Mouse (Mus musculus) layer of hippocampus, postnatal 10 days (tissue): ENCODE measurements around the gene Tfcp2l1. TPM values are rescaled to one million over a fixed set of nuclear protein-coding genes. Genes with fewer than 3 reads are reported as not detected.
A peak's percentile ranks its signal among the peaks of the same experiment; 100 is the strongest.
"Not testable (repeated sequence)": the region's sequence is repeated elsewhere in the genome, so short reads cannot be mapped to it uniquely, and the experiment has no call there.

Experiments used
- DNase-seq, 2 experiments: peaks; one replicate each; pipeline ENCODE4 v3.0.0; 2021; ENCODE audit warnings: low spot score in 2 of 2
- long read RNA-seq: library from polyadenylated mRNA; stranded (forward); transcript quantifications from one replicate; pipeline ENCODE4 v2.0.0, GENCODE M21; 2023
- total RNA-seq, 2 experiments: library from RNA; stranded (reverse); gene quantifications; 2 replicates each; pipeline ENCODE4 v1.2.3; 2021

Gene Tfcp2l1
- 1 to 10 TPM; 1.0 to 1.5 TPM for total RNA-seq
- long read RNA-seq, partial matches to known transcripts = 0 of 1 reads
- long read RNA-seq, other reads (novel, unspliced or antisense) = 1 of 1 reads

DNA sequence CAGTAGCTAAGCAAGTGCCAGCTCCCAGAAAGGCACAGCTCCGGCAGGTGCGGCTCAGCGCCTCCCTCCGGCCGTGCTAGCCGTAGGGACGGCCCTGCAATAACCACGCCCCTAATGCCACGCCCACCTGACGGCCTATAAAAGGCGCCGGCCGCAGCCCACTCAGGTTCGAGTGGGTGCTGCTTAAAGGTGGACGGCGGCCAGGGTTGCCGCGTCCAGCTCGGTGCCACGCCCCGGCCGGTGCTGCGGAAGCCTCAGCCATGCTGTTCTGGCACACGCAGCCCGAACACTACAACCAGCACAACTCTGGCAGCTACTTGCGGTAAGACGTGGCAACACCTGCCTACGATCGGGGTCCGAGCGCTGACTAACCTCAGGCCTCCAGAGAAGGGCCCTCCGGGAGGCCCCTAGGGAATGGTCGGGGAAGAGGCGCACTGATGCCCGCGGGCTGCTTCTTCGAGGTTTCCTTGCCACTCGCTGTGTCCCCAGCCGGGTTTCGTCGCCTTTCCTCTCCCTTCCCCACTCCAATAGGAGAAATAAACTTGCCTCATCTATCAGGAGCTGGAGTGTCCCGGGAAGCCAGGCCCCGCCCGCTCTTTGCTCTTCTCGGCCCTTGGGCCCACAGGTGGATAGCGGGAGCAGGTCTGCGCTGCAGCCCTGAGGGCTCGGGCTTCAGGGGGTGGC, at the start of gene Tfcp2l1:
Gene Tfcp2l1 (plus strand): TSS at position 165 of the 684 bp plus-strand sequence.
- DNase-seq = peak; percentile 40 to 63

DNA sequence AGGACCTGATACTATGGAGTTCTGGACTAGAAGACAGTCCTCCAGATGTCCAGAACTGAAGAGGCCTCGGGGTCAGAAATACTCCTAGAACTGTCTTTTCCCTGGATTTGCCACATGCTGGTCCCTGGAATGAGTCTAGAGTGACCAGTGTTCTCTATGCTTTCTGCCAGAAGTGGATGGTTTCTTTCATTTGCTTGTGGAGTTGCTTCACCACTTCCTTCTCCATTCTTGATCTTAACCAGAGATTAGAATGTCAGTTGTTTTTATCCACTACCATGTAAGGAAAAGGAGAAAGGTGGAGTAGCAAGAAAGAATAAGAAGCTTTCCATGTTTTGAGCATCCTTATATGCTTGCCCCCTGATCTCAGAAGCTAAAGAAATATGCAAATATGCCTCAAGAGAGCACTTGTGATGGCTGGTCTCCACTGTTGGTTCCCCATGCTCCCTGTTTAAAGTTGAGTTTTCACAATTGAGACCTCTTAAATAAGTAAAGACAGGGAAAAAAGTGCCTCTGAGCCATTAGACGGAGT, 47.5 kb upstream of the Tfcp2l1 start:
- no peak for DNase-seq

DNA sequence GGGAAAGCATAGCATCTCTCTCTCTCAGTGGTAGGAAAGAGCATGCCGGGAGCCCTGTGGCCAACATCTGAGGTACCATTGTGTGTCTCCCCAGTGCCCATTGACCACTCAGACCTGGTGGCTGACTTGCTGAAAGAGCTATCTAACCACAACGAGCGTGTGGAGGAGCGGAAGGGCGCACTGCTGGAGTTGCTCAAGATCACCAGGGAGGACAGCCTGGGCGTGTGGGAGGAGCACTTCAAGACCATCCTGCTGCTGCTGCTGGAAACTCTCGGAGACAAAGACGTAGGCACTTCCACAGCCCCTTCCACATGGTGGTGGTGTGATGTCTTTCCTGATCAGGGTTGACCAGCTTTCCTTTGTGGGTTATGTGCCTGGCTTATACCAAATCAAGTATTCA, 46.6 kb upstream of the Tfcp2l1 start:
- DNase-seq = no peak

DNA sequence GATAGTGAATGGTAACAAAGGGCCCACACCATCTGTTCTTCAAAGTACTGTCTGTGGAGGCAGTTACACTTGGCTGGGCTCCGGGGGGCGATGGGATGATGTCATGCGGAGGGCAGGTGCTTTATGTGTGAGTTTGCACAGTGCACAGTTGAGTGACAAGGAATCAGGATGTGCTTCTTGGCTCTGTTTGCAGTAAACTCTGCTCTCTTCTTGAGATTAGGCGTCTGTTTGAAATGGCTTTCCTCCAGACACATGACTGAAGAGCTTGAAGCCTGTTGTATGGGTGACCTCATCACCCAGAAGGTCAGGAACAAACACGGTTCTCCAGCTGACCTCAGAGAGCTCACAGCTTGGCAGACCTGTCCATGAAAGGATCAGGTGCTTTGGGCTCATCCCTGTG, 38.0 kb upstream of the Tfcp2l1 start:
- DNase-seq = no peak

DNA sequence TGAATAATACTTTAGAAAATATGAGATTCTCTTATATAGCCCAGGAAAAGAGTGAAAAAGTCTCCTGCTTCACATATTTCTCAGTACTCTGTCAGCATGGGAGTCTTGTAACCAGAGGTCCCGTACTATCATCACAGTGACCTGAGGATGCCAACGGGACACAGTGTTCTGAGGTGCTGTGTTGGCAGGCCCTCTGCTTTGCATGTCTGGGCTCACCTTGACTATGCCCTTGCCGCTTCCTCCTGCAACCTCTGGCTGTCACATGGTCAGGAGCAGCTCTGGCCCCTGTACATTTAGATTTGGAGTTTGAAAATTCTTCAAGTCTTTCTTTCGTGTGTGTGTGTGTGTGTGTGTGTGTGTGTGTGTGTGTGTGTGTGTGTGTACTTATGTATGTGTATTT, 34.8 kb upstream of the Tfcp2l1 start:
- no peak for DNase-seq

DNA sequence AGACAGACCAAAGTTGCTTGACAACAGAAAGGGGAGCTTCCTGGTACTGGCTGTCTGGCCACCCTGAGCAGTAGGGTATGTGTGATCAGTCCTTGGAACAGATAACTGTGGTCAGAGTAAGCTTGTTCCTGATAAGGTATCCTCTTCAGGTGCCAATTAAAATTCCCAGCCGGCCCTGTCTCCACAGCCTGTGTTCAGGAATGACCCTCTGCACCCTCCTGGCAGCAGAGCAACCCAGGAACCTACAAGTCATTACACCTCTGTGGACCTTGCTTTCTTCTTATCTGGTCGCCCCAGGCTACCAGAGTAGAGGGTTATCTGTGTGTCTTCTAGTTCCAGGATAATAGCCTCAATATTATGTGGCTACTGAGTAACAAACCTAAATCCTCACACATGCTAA, 32.4 kb upstream of the Tfcp2l1 start:
- DNase-seq = no peak

DNA sequence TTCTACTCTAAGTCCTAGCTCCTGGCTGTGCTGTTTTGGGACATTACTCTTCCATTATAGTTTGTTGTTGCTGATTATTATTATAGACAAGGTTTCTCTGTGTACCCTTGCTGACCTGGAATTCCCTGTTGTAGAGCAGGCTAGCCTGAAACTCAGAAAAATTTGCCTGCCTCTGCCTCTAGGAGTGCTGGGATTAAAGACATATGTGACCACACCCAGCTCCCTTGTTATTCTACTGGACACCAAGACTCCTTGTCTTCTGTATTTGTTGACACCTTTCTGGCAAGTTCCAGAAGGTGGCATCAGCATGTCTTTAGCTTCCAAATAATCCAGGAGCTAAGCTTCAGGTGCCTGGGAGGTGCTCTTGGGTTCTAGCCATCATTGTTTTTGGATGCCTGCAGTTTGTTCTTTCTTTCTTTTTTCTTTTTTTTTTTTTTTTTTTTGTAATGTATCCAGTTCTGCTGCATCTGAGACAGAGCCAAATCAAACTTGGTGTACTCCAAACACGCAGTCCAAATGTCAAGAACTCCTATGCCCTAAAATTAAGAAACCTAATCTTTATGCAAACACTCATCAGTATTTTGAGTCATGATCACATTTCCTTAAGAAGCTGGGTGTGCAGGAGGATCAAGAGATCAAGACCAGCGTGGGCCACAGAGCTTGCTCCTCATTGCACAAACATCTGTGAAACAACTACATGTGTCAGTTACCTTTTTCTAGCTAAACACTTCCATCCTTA, 30.1 kb upstream of the Tfcp2l1 start:
- DNase-seq = no peak

DNA sequence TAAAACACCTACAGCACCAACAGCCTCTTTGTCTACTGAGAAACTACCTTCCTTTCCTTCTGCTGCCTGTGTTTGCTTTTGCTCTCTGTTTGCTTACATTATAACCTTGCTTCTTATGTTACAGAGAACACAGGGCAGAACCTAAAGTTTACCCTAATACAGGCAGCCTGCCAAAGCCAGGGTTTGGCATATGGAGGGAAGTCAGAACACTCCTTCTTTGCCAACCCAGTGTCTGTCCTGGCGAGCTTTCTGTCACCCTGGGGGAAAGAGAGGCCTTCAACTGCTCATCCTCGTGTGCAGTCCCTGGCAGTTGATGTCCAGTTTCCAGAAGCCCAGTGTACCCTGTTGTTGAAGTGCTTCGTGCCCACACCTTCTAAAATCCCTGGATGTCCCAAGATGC, 29.4 kb upstream of the Tfcp2l1 start:
- no peak for DNase-seq

DNA sequence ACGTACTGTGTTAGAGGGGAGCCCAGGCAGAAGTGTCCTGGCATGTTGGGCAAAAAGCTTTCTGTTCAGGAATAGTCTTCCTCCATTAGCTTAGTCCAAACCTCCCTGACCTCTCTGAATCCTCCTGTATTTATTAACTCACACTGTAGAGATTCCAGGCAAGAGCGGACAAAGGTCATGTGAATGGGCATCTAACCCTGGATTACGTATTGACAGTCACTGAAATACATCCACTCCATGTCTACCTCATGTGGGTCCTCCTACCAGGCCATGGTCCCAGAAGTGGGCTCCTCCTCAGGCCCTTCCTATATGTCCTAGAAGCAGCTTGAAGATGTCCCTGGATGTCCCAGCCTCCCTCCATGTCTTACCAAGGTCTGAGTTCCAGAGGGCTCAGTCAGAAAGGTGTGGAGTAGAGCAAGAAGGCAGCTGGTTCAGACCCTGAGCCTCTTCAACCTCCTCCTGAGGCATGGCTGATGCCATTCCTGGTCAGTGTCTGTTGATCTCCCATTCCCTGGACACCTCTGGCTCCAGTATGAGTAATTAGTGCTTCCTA, 14.0 kb upstream of the Tfcp2l1 start:
- no peak for DNase-seq

DNA sequence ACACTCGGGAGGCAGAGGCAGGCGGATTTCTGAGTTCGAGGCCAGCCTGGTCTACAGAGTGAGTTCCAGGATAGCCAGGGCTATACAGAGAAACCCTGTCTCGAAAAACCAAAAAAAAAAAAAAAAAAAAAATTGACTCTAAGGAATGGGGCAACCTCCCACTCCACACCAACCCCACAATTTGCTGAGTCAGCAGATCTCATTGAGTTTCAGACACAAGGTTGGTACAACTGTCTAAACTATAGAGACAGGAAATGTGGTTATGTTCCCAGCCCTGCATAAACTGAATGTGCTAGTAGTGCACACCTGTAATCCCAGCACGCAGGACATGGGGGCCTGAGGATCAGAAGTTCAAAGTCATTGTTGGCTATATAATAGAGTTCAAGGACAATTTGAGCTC, 6.7 kb upstream of the Tfcp2l1 start:
- not testable (repeated sequence) for DNase-seq

DNA sequence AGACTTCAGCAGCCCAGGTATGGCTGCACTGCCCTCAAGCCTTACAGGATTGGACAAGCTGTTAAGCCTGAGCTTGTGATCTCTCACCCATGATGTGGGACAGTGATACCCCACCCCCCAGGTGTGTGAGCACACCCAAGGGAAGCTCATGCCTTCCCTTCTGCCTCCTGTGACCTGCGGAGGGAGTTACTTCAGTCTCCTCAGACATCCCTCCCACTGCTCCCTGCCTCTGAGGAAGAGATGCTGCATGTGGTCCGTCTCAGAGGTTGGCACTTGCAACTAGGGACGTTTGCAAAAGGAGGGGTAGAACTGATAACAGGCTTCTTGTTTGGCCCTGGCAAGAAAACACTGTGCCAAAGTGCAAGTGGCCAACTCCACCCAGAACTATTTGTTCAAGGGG, 4.9 kb upstream of the Tfcp2l1 start:
- no peak for DNase-seq

DNA sequence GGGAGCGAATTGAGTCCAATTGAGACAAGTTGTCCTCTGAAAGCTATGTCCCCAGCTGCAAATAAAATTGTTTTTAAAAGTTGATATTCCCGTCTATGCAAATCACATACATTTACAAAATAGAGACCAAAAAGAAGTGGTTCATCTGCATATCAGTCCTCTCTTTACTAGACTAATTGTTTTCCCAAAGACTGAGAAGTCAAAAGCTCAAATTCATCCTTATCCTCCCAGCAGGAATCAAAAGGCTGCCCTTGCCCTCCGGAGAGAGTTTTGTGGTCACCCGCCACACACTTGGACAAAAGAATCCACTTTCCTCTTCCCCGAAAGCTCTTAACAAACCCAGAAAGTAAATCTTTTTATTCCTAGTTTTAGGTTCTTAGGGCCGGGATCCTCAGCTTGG, 2.3 kb upstream of the Tfcp2l1 start:
- no peak for DNase-seq

DNA sequence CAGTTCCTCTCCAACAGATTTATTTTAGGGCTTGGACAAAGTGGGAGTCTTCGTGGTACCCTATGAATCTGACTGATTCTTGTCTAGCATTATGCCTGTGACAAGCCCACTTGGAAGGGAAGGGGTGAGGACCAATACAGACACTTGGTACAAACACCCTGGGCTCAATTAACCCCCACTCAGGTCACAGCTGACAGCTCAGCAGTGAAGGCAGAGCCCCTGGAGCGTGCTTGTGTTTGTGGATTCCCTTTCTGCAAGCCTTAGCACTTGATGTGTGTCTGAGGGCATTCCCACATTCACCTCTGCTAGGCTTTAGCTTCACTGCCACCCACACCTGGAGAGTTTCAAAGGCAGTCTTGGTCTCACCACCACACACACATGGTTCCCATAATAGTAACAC, 1.8 kb upstream of the Tfcp2l1 start:
- DNase-seq = no peak

DNA sequence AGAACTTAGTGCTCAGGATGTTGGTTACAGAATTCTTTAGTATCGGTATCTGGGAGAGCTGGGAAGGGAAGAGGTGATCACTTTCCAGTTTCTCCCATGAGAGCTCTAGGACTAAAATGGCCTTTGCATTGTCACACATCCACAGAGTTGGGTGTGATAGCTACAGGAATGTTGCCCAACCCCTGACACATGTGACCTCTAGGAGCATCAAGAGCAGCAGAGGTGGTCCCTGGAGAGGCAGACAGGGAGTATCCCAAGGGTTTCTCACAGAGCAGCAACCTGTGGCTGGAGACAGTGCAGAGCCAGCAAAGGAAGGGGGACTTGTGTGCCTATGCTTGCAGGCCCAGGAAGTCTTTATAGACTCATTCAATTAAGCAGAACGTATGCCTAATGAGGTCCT, 1.3 kb upstream of the Tfcp2l1 start:
- DNase-seq = no peak

DNA sequence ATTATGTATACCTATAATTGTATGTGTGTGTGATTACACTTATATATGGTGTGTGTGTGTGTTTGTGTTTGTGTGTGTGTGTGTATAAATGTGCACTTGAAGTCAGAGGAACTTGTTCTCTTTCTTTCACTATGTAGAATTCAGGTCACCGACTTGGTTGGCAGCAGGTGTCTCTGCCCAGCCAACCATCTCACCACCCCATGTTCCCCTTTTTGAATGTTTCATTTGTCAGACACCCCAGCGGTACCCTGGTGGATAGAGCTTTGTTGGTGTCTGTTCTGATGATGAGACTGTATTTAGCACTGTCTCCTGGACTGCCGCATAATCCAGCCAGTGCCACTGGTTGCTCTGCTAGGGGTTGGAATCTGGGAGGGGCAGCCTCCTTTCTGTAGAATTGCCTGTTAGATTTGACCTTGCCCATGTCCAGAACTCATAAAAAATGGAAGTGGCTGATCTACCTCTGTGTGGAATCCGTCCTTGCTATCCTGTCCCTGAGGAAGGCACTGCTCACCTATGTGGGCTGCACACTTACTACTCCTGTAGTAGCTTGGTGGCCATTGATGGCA, 5.8 kb downstream of the Tfcp2l1 start:
- DNase-seq = no peak

DNA sequence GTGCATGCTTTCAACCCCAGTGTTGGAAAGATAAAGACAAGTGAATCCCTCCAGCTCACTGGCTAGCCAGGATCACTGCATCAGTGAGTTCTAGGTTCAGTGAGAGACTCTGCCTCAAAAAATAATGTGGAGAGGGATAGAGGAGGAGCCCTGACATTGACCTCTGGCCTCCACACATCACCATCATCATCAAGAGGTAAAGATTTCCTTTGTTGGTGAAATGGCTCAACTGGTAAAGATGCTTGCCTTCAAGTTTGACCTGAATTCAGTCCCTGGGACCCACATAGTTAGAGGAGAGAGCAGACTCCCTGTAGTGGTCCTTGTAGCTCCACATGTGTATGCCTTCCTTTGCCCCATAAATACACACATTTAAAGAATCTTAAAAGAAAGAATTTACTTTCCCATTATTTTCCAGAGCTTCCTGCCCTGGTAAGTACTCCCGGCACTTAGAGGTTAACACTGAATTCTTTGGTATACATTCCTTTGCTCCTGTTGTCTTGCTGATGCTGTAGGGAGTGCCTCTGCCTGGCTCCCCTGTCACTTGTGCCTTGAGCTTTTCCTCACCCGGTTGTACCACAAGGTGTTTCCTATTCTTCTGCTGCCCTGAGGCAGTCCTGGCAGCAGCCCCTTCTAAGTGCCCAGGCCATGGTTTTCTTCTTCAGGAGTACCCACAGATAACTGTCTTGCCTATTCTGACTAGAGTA, 14.7 kb downstream of the Tfcp2l1 start:
- DNase-seq = no peak

DNA sequence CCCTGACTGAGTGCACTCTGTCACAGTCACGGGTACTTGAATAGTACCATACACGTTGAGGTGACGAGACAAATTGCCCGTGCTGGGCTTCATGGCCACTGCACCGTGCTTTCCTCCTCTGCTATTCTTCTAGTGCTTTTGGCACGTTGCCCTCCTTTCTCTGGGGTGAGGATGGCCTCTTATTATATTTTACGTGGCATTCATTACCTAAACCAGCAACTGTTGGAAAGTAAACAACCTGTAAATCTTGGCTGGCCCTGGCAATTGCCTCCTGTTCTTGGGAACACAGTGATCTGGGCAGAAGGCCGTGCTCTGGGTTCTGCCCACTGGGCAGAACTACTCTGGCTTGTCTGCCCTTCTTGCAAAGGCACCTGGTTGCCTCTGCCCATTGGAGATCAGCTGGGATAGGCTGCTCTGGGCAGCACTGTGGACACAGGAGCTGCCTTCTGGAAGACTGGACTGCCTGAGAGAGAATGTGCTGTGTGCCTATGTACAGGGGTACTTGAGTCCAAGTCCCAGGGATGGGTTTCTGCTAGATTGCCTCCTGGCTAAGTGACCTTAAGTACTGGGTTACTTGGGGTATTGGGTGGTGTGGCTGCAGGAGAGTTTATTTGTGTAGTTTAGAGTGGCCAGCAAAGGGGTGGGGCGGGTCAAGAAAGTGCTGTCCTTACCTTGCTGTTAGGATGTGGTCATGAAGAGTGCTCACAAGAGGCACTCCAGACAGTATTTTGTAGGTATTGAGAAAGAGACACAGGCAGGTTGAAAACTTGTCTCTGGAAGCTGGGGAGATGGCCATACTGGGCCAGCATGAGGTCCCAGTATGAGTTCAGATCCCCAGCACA, 15.6 kb downstream of the Tfcp2l1 start:
- DNase-seq = no peak

DNA sequence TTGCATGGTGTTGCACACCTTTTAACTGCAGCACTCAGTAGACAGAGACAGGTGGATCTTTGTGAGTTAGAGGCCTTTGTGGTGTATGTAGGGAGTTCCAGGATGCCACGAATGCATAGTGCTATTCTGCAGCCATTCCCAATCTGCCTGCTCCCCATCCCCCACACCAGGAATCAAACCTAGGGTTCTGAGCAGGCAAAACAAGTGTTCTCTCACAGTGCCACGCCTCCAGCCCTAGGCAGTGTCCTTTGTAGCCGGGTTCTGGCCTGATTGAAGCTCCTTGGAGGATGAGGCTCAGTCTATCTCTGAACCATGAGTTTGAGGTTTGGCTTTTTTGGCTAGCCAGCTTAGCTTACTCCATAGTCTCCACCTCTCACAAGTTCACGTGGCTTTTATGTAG, 18.0 kb downstream of the Tfcp2l1 start:
- DNase-seq = no peak

DNA sequence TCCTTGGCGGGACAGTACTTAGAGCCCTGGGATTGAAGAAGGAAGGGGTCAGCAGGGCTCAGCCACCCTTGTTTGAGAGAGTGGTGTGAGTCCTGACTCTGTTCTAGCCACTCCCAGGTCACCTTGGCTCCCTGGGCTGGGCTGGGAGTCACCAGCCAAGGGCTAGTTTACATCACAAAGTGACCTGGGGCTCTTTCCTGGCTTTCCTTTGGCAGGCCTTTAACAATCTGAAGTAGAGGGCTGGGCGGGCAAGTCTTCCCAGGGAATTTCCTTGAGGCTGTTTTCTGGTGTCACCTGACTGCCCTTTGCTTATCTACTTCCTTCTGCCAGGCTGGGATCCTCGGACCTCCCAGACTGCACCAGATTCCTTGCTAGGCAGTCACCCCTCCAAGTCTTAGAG, 20.3 kb downstream of the Tfcp2l1 start:
- no peak for DNase-seq
